Mouse (Mus musculus) heart, adult 2 months (tissue): ENCODE measurements at regions not wholly inside any gene's neighbourhood (a gene's known extent, or its start where the extent isn't known, plus 50 kb on each side); places are given as distances from the start of the nearest gene placed in this dataset.

ENCODE experiments used
- DNase-seq, 2 experiments: peaks; one replicate each; pipeline ENCODE4 v3.0.0; 2021
- H3K27ac ChIP-seq: fragments of 200-600 bp; 2 replicates; pipeline ENCODE4 v1.8.1; 2022
- H3K27me3 ChIP-seq: fragments of 200-500 bp; 2 replicates; pipeline ENCODE4 v1.6.1; 2012; ENCODE audit warnings: mild to moderate bottlenecking, low read length, inconsistent platforms, mixed read lengths; ENCODE audit not compliant: control insufficient read depth, insufficient read depth
- H3K36me3 ChIP-seq: fragments of 200-500 bp; 2 replicates; pipeline ENCODE4 v1.6.1; 2012; ENCODE audit warnings: low read length, inconsistent platforms; ENCODE audit not compliant: control insufficient read depth, insufficient read depth
- H3K4me1 ChIP-seq: fragments of 200-500 bp; 2 replicates; pipeline ENCODE4 v1.6.1; 2011; ENCODE audit warnings: low read length; ENCODE audit not compliant: control insufficient read depth, insufficient read depth
- H3K4me3 ChIP-seq: fragments of 200-600 bp; 2 replicates; pipeline ENCODE4 v1.8.1; 2022
- H3K79me2 ChIP-seq: fragments of 200-500 bp; replicated peaks from 2 replicates; pipeline ENCODE4 v1.6.1; 2012; ENCODE audit warnings: mild to moderate bottlenecking, inconsistent platforms, low read length, moderate library complexity, mixed read lengths; ENCODE audit not compliant: control insufficient read depth, insufficient read depth
- H3K9ac ChIP-seq: fragments of 200-500 bp; 2 replicates; pipeline ENCODE4 v1.6.1; 2012; ENCODE audit warnings: low read depth, mild to moderate bottlenecking, control low read depth, inconsistent platforms, low read length, mixed read lengths
- CTCF ChIP-seq: fragments of 200-600 bp; IDR thresholded peaks from 2 replicates; pipeline ENCODE4 v1.8.1; 2022; ENCODE audit warnings: antibody characterized with exemption, mild to moderate bottlenecking, moderate library complexity
- EP300 ChIP-seq: fragments of 200-500 bp; IDR thresholded peaks from 2 replicates; pipeline ENCODE4 v1.6.1; 2011; ENCODE audit warnings: low read depth, low read length, control low read depth; ENCODE audit not compliant: insufficient read depth
- POLR2A ChIP-seq: fragments of 200-500 bp; IDR thresholded peaks from 2 replicates; pipeline ENCODE4 v1.6.1; 2011; ENCODE audit warnings: mild to moderate bottlenecking, low read depth, low read length, control low read depth; ENCODE audit not compliant: insufficient read depth
- WGBS: fragments of 180-500 bp; shearing (Covaris S2); methylation state at CpG from one replicate; pipeline ENCODE4 v1.1.7; 2018; 5-methylcytosine and 5-hydroxymethylcytosine counted together
- intact Hi-C: fragments of 180-260 bp; cut with DNase I; formaldehyde crosslinking; loops from one replicate; pipeline ENCODE4 v1.15.1; 2025

- Histone ChIP-seq H3K9ac (no peak overlapping the region), H3K36me3 (peaks cover 2% of the 10 kb centered on the region; the same call in 1 of the 2 replicates), H3K4me3 (no peak overlapping the region), H3K27me3 (no peaks in the 10 kb centered on the region), H3K4me1 (no peaks in the 10 kb centered on the region), H3K79me2 (no peaks in the 10 kb centered on the region), H3K27ac (no peak overlapping the region)
- TF ChIP-seq POLR2A (no peak), EP300 (no peak), CTCF (no peak)
- intact Hi-C loops, result no loop called here
- no peak for DNase-seq
Measured at GRCm38 (mm10) chr14:71845546-71845945, 646.1 kb downstream of the Gm9195 start.

- TF ChIP-seq EP300, result no peak
- Histone ChIP-seq H3K4me1 (no peaks in the 10 kb centered on the region), H3K79me2 (no peaks in the 10 kb centered on the region), H3K27ac (no peak overlapping the region), H3K36me3 (no peaks in the 10 kb centered on the region), H3K27me3 (no peaks in the 10 kb centered on the region), H3K4me3 (no peak overlapping the region), H3K9ac (no peak overlapping the region)
- intact Hi-C loops, result no loop called here
- 56% methylated on average over 13 of the region's 13 CpGs for WGBS
- DNase-seq, result no peak
Measured at GRCm38 (mm10) chr14:71808863-71809487, 682.7 kb downstream of the Gm9195 start.

DNA sequence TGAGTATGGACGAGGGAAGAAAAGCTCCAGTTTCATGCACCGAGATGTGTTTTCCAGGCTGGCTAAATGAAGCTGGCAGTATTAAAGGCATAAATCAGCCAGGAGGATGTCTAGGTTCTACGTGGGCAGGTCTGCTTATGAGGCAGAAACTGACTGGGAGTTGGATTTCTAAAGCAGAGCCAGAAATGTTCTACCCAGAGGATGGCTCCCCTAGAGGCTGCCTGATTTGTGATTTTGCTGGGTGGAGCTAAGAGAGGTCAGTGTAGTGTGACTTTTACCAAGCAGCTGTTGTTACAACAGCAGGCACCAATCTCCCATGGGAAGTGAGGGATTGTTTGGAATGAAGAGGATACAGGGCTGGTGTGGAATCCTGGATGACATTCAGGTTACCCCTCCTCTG is 686.0 kb downstream of the Gm9195 start:
- Histone ChIP-seq H3K27ac (no peak overlapping the region), H3K36me3 (no peaks in the 10 kb centered on the region), H3K9ac (no peak overlapping the region), H3K79me2 (no peaks in the 10 kb centered on the region), H3K27me3 (no peaks in the 10 kb centered on the region), H3K4me1 (no peaks in the 10 kb centered on the region), H3K4me3 (no peak overlapping the region)
- intact Hi-C loops, result no loop called here
- TF ChIP-seq EP300, result no peak
- TF ChIP-seq CTCF, result no peak
- no peak for TF ChIP-seq POLR2A
- no peak for DNase-seq
- WGBS, result 77% methylated on average over 3 of the region's 3 CpGs

- H3K36me3 ChIP-seq, result no peaks in the 10 kb centered on the region
- H3K27me3 ChIP-seq, result no peaks in the 10 kb centered on the region; the same call in 1 of the 2 replicates
- H3K4me1 ChIP-seq, result no peaks in the 10 kb centered on the region; the same call in 1 of the 2 replicates
- WGBS, result 29% methylated on average over 4 of the region's 4 CpGs
- no peaks in the 10 kb centered on the region for H3K79me2 ChIP-seq
- TF ChIP-seq EP300 (no peak), CTCF (no peak), POLR2A (no peak)
- no peak for DNase-seq
- no peak overlapping the region for H3K4me3 ChIP-seq
- H3K27ac ChIP-seq, result no peak overlapping the region
- intact Hi-C loops, result no loop called here
- no peak overlapping the region for H3K9ac ChIP-seq
Measured at GRCm38 (mm10) chr14:71799861-71800260, 691.8 kb downstream of the Gm9195 start.

- H3K9ac ChIP-seq, result no peak overlapping the region
- WGBS, result 32% methylated on average over 3 of the region's 3 CpGs
Measured at GRCm38 (mm10) chr14:71795713-71796112, 695.9 kb downstream of the Gm9195 start.

DNA sequence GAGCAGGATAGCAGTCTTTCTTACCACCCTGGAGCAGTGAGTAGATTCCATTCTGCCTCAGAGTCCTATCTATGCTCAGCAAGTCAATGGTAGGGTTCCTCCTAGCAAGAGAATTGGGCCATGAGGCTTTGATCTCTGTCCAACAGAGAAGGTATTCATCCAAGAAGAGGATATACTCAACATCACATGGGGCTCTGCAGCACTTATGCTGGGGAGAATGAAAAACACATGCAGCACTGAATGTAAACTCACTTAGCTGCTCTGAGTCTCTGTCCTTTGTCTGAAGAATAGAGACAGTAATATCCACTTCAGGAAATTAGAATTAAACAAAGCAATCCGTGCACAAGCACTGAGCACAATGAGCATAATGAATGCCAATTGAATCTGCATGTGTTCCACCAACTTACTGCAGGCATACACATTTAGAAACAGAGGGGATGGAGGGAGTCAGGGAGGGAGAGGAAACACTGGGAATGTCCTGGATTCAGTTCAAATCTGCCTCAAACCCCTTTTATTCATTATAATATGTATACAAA is 714.6 kb downstream of the Gm9195 start:
- Histone ChIP-seq H3K79me2 (no peaks in the 10 kb centered on the region), H3K4me3 (no peak overlapping the region), H3K36me3 (no peaks in the 10 kb centered on the region), H3K27me3 (no peaks in the 10 kb centered on the region; the same call in 1 of the 2 replicates), H3K9ac (no peak overlapping the region), H3K4me1 (no peaks in the 10 kb centered on the region), H3K27ac (no peak overlapping the region)
- TF ChIP-seq CTCF (no peak), POLR2A (no peak), EP300 (no peak)
- WGBS, result 26% methylated on average over 1 of the region's 1 CpGs
- intact Hi-C loops, result no loop called here
- no peak for DNase-seq

More at GRCm38 (mm10) chr14:71795713-71796112, 695.9 kb downstream of the Gm9195 start:
- no peak for DNase-seq
- no peak for TF ChIP-seq POLR2A
- TF ChIP-seq EP300, result no peak
- TF ChIP-seq CTCF, result no peak
- no peaks in the 10 kb centered on the region for H3K36me3 ChIP-seq
- no peaks in the 10 kb centered on the region; the same call in 1 of the 2 replicates for H3K4me1 ChIP-seq
- no peaks in the 10 kb centered on the region; the same call in 1 of the 2 replicates for H3K27me3 ChIP-seq
- intact Hi-C loops, result no loop called here
- H3K79me2 ChIP-seq, result no peaks in the 10 kb centered on the region
- H3K4me3 ChIP-seq, result no peak overlapping the region
- no peak overlapping the region for H3K27ac ChIP-seq
